Mouse (Mus musculus) CH12.LX (cell line): ENCODE results near the gene BC051142. TPM values are rescaled to one million over a fixed set of nuclear protein-coding genes. Genes with fewer than 3 reads are reported as not detected.

ENCODE experiments used
- DNase-seq: peaks from one replicate; pipeline ENCODE4 v3.0.0-alpha.2; 2013; ENCODE audit errors: extremely low read depth
- H3K27ac ChIP-seq: 2 replicates; pipeline ENCODE4 v1.5.1; 2012; ENCODE audit warnings: low read depth, mild to moderate bottlenecking, control low read depth, moderate library complexity; ENCODE audit not compliant: insufficient read depth
- H3K27me3 ChIP-seq: replicated peaks from 2 replicates; pipeline ENCODE3; 2012; ENCODE audit warnings: inconsistent platforms
- H3K36me3 ChIP-seq, 2 experiments: replicated peaks in 1 of 2; 2 replicates each; pipeline versions ENCODE3 to v1.6.1; 2012; ENCODE audit warnings: inconsistent platforms in 1 of 2, low read length in 1 of 2, mild to moderate bottlenecking in 1 of 2, mixed read lengths in 1 of 2, moderate library complexity in 1 of 2; ENCODE audit not compliant: control insufficient read depth in 1 of 2, insufficient read depth in 1 of 2
- H3K4me1 ChIP-seq, 2 experiments: 2 replicates each; pipeline ENCODE4 v1.6.1; 2012; ENCODE audit warnings: inconsistent platforms in 1 of 2, moderate library complexity in 1 of 2; ENCODE audit not compliant: insufficient read depth in 2 of 2, control insufficient read depth in 1 of 2
- H3K4me2 ChIP-seq: 2 replicates; pipeline ENCODE4 v1.6.1; 2012; ENCODE audit warnings: low read depth, mild to moderate bottlenecking, control low read depth; ENCODE audit not compliant: poor library complexity, insufficient read depth, severe bottlenecking
- H3K4me3 ChIP-seq, 3 experiments: fragments of 150-350 bp in 1 of 3; sonication (generic) in 1 of 3; replicated peaks in 1 of 3; 2 replicates each; pipeline versions ENCODE3 to v1.5.1; 2011 to 2012; ENCODE audit warnings: low read depth in 2 of 3, low read length in 2 of 3, mild to moderate bottlenecking in 2 of 3, moderate library complexity in 2 of 3, control low read depth in 1 of 3, improper control_type of control experiment in 1 of 3, inconsistent platforms in 1 of 3, mixed read lengths in 1 of 3; ENCODE audit not compliant: poor library complexity in 1 of 3
- H3K79me2 ChIP-seq: replicated peaks from 2 replicates; pipeline ENCODE4 v1.6.1; 2012; ENCODE audit warnings: mild to moderate bottlenecking, moderate library complexity; ENCODE audit not compliant: control insufficient read depth, poor library complexity, insufficient read depth, severe bottlenecking; ENCODE audit errors: extremely low read depth
- H3K9ac ChIP-seq: 2 replicates; pipeline ENCODE4 v1.6.1; 2012; ENCODE audit warnings: low read depth, mild to moderate bottlenecking, control low read depth, moderate library complexity; ENCODE audit not compliant: insufficient read depth
- H3K9me3 ChIP-seq: replicated peaks from 2 replicates; pipeline ENCODE3; 2012; ENCODE audit warnings: low read length, inconsistent platforms, mixed read lengths
- BHLHE40 ChIP-seq: IDR thresholded peaks from 2 replicates; pipeline ENCODE4 v1.6.1; 2011; ENCODE audit warnings: mild to moderate bottlenecking, low read depth, low read length, improper control_type of control experiment
- CHD1 ChIP-seq: IDR thresholded peaks from 2 replicates; pipeline ENCODE4 v1.6.1; 2012; ENCODE audit warnings: low read depth, low read length, improper control_type of control experiment, inconsistent platforms
- CHD2 ChIP-seq: IDR thresholded peaks from 2 replicates; pipeline ENCODE4 v1.6.1; 2011; ENCODE audit warnings: low read length, improper control_type of control experiment
- CTCF ChIP-seq, 2 experiments: IDR thresholded peaks in 1 of 2; conservative IDR thresholded peaks in 1 of 2; 2 replicates each; pipeline ENCODE4 v1.5.1; 2011 to 2012; ENCODE audit warnings: low read depth in 2 of 2, low read length in 2 of 2, improper control_type of control experiment in 1 of 2, inconsistent platforms in 1 of 2, mild to moderate bottlenecking in 1 of 2, moderate library complexity in 1 of 2
- E2F4 ChIP-seq: IDR thresholded peaks from 2 replicates; pipeline ENCODE4 v1.6.1; 2011; ENCODE audit warnings: low read depth, low read length, improper control_type of control experiment; ENCODE audit not compliant: insufficient replicate concordance
- ELF1 ChIP-seq: IDR thresholded peaks from 2 replicates; pipeline ENCODE4 v1.6.1; 2014; ENCODE audit warnings: low read depth, mild to moderate bottlenecking, inconsistent platforms, low read length, improper control_type of control experiment
- EP300 ChIP-seq: IDR thresholded peaks from 2 replicates; pipeline ENCODE4 v1.6.1; 2011; ENCODE audit warnings: low read length, improper control_type of control experiment
- ETS1 ChIP-seq: conservative IDR thresholded peaks from 2 replicates; pipeline ENCODE4 v1.6.1; 2012; ENCODE audit warnings: low read depth, mild to moderate bottlenecking, inconsistent platforms, low read length, improper control_type of control experiment, moderate library complexity
- IRF4 ChIP-seq: IDR thresholded peaks from 2 replicates; pipeline ENCODE4 v1.6.1; 2014; ENCODE audit warnings: low read depth, mild to moderate bottlenecking, inconsistent platforms, low read length, improper control_type of control experiment
- JUND ChIP-seq: conservative IDR thresholded peaks from 2 replicates; pipeline ENCODE4 v1.6.1; 2011; ENCODE audit warnings: low read depth, low read length, improper control_type of control experiment
- MAFK ChIP-seq: IDR thresholded peaks from 2 replicates; pipeline ENCODE4 v1.6.1; 2011; ENCODE audit warnings: low read length, improper control_type of control experiment; ENCODE audit not compliant: insufficient replicate concordance
- MAX ChIP-seq: IDR thresholded peaks from 2 replicates; pipeline ENCODE4 v1.6.1; 2011; ENCODE audit warnings: low read length, improper control_type of control experiment
- MAZ ChIP-seq: IDR thresholded peaks from 2 replicates; pipeline ENCODE4 v1.6.1; 2012; ENCODE audit warnings: low read depth, mild to moderate bottlenecking, inconsistent platforms, low read length, improper control_type of control experiment, moderate library complexity
- MEF2A ChIP-seq: IDR thresholded peaks from 2 replicates; pipeline ENCODE4 v1.6.1; 2014; ENCODE audit warnings: low read depth, mild to moderate bottlenecking, inconsistent platforms, low read length, improper control_type of control experiment, borderline replicate concordance
- NELFE ChIP-seq: IDR thresholded peaks from 2 replicates; pipeline ENCODE4 v1.6.1; 2011; ENCODE audit warnings: low read depth, low read length, improper control_type of control experiment
- NRF1 ChIP-seq: IDR thresholded peaks from 2 replicates; pipeline ENCODE4 v1.6.1; 2014; ENCODE audit warnings: low read depth, mild to moderate bottlenecking, inconsistent platforms, low read length, improper control_type of control experiment, moderate library complexity
- PAX5 ChIP-seq: IDR thresholded peaks from 2 replicates; pipeline ENCODE4 v1.6.1; 2012; ENCODE audit warnings: low read length, inconsistent platforms, mixed read lengths
- POLR2A ChIP-seq: IDR thresholded peaks from 2 replicates; pipeline ENCODE4 v1.6.1; 2011; ENCODE audit warnings: low read depth, mild to moderate bottlenecking, improper control_type of control experiment, low read length
- POLR2AphosphoS2 ChIP-seq: IDR thresholded peaks from 2 replicates; pipeline ENCODE4 v1.6.1; 2011; ENCODE audit warnings: low read depth, low read length, improper control_type of control experiment
- RAD21 ChIP-seq: IDR thresholded peaks from 2 replicates; pipeline ENCODE4 v1.6.1; 2011; ENCODE audit warnings: low read depth, mild to moderate bottlenecking, low read length, improper control_type of control experiment, moderate library complexity
- RCOR1 ChIP-seq: conservative IDR thresholded peaks from 2 replicates; pipeline ENCODE4 v1.6.1; 2012; ENCODE audit warnings: low read depth, mild to moderate bottlenecking, inconsistent platforms, low read length, improper control_type of control experiment
- SIN3A ChIP-seq: IDR thresholded peaks from 2 replicates; pipeline ENCODE4 v1.6.1; 2012; ENCODE audit warnings: low read length, improper control_type of control experiment, inconsistent platforms
- SMC3 ChIP-seq: IDR thresholded peaks from 2 replicates; pipeline ENCODE4 v1.6.1; 2011; ENCODE audit warnings: low read depth, low read length, improper control_type of control experiment
- TBP ChIP-seq: conservative IDR thresholded peaks from 2 replicates; pipeline ENCODE4 v1.6.1; 2011; ENCODE audit warnings: low read depth, low read length, improper control_type of control experiment
- TCF12 ChIP-seq: IDR thresholded peaks from 2 replicates; pipeline ENCODE4 v1.6.1; 2014; ENCODE audit warnings: low read depth, mild to moderate bottlenecking, inconsistent platforms, low read length, improper control_type of control experiment
- UBTF ChIP-seq: IDR thresholded peaks from 2 replicates; pipeline ENCODE4 v1.6.1; 2012; ENCODE audit warnings: low read depth, mild to moderate bottlenecking, inconsistent platforms, low read length, improper control_type of control experiment, moderate library complexity
- USF1 ChIP-seq: IDR thresholded peaks from 2 replicates; pipeline ENCODE4 v1.6.1; 2014; ENCODE audit warnings: low read depth, mild to moderate bottlenecking, inconsistent platforms, low read length, improper control_type of control experiment
- ZKSCAN1 ChIP-seq: IDR thresholded peaks from 2 replicates; pipeline ENCODE4 v1.6.1; 2012; ENCODE audit warnings: low read depth, inconsistent platforms, low read length, improper control_type of control experiment, borderline replicate concordance
- ZMIZ1 ChIP-seq: IDR thresholded peaks from 2 replicates; pipeline ENCODE4 v1.6.1; 2012; ENCODE audit warnings: low read depth, mild to moderate bottlenecking, inconsistent platforms, low read length, improper control_type of control experiment
- ZNF384 ChIP-seq: IDR thresholded peaks from 2 replicates; pipeline ENCODE4 v1.6.1; 2012; ENCODE audit warnings: low read depth, low read length, improper control_type of control experiment, inconsistent platforms
- dilution Hi-C: fragments of 300-500 bp; cut with MboI; formaldehyde crosslinking; loops from 2 replicates; pipeline ENCODE4 v1.14.3; 2020; ENCODE audit warnings: low sequenced_read_pairs; ENCODE audit not compliant: extremely low pct_unique_long_range_greater_than_20kb, extremely low pct_ligation_motif_present
- in situ Hi-C: fragments of 300-500 bp; cut with MboI; formaldehyde crosslinking; loops from 3 replicates; pipeline ENCODE4 v1.14.3; 2019; ENCODE audit warnings: low sequenced_read_pairs, low pct_ligation_motif_present, low pct_unique_long_range_greater_than_20kb, mixed read lengths
- polyA plus RNA-seq: library from polyadenylated mRNA; unstranded; fragments of >175 nt; gene quantifications from 2 replicates; pipeline ENCODE4 v1.2.1, GENCODE M21; 2012; ENCODE audit warnings: low read depth; ENCODE audit not compliant: insufficient read length
- total RNA-seq, 2 experiments: library from RNA; depleted of rRNA; stranded (reverse); fragments of 300-350 nt in 1 of 2; fragments of >200 nt in 1 of 2; gene quantifications; 2 replicates each; pipeline ENCODE4 v1.2.3; 2012 to 2014

Gene BC051142
- total and polyA plus RNA-seq, 3 experiments: 0.28 to 0.83 TPM; not detected in 1

- in situ Hi-C loops (no loop called here), dilution Hi-C loops (no loop called here)
- no peak overlapping the region for H3K9ac ChIP-seq
- no peaks in the 10 kb centered on the region for H3K79me2 ChIP-seq
- H3K4me1 ChIP-seq: peaks cover 15 to 24% of the 10 kb centered on the region in 2 experiments
- no peak overlapping the region for H3K4me3 ChIP-seq
- no peak overlapping the region for H3K4me2 ChIP-seq
- H3K36me3 ChIP-seq: peaks cover 0 to 2% of the 10 kb centered on the region in 2 experiments
- no peak for DNase-seq
- no peak overlapping the region for H3K27ac ChIP-seq
- TF ChIP-seq TBP (no peak), ELF1 (no peak), IRF4 (no peak), RAD21 (no peak), NELFE (no peak), CHD2 (no peak), CHD1 (no peak), PAX5 (no peak), RCOR1 (no peak), NRF1 (no peak), JUND (no peak), ETS1 (no peak), EP300 (no peak), MAX (no peak), MAZ (no peak), TCF12 (no peak), UBTF (no peak)
- H3K9me3 ChIP-seq: peaks cover 2% of the 10 kb centered on the region
- H3K27me3 ChIP-seq: no peaks in the 10 kb centered on the region
Observed at GRCm38 (mm10) chr17:34384699-34385098, 13.9 kb upstream of the BC051142 start.

- DNase-seq: peak; percentile 84
- H3K36me3 ChIP-seq: no peaks in the 10 kb centered on the region
- H3K27ac ChIP-seq: peak overlapping the region; percentile 40; the same call in 1 of the 2 replicates
- H3K9me3 ChIP-seq: peaks cover 2% of the 10 kb centered on the region
- in situ Hi-C loops (no loop called here), dilution Hi-C loops (no loop called here)
- no peak overlapping the region for H3K9ac ChIP-seq
- H3K4me2 ChIP-seq: 0 out of 2 replicates have a peak overlapping the region, but pooled peaks have one; percentile 42
- H3K4me1 ChIP-seq: peaks cover 11 to 27% of the 10 kb centered on the region in 2 experiments
- no peak overlapping the region for H3K4me3 ChIP-seq
- 0 out of 2 replicates have a peak, but pooled peaks have one; percentile 12 for TF ChIP-seq TCF12
- TF ChIP-seq MAFK: 0 out of 2 replicates have a peak, but pooled peaks have one; percentile 36
- peak; percentile 35; the same call in 1 of the 2 replicates for TF ChIP-seq EP300
- no peak for TF ChIP-seq SIN3A
- no peak for TF ChIP-seq ZNF384
- no peak for TF ChIP-seq BHLHE40
- TF ChIP-seq NRF1: no peak
- TF ChIP-seq IRF4: 0 out of 2 replicates have a peak, but pooled peaks have one; percentile 13
- no peak for TF ChIP-seq CHD2
- TF ChIP-seq SMC3: no peak
- TF ChIP-seq POLR2AphosphoS2: no peak
- TF ChIP-seq POLR2A: no peak
- TF ChIP-seq CTCF (conservative IDR thresholded peaks at IDR 0.05 in 1 of 2, IDR thresholded peaks at IDR 0.05 in 1 of 2; ENCODE audit: low read depth in 2 of 2, low read length in 2 of 2): no peak
- TF ChIP-seq USF1: no peak
- TF ChIP-seq NELFE: no peak
- no peak for TF ChIP-seq ZMIZ1
- no peak for TF ChIP-seq E2F4
- TF ChIP-seq ETS1: no peak
- TF ChIP-seq MEF2A: no peak
- TF ChIP-seq ZKSCAN1: no peak
- 0 out of 2 replicates have a peak, but pooled peaks have one; percentile 26 for TF ChIP-seq MAZ
- no peaks in the 10 kb centered on the region for H3K27me3 ChIP-seq
- H3K79me2 ChIP-seq: no peaks in the 10 kb centered on the region
Observed at GRCm38 (mm10) chr17:34386656-34387055, 12.0 kb upstream of the BC051142 start.
